Mouse (Mus musculus) bone marrow macrophage, adult 2 months (primary cell): ENCODE data around the gene Ccdc175. TPM values are rescaled to one million over a fixed set of nuclear protein-coding genes. Genes with fewer than 3 reads are reported as not detected.

Source experiments
- H3K27ac ChIP-seq: 2 replicates; pipeline ENCODE4 v1.5.1; 2012; ENCODE audit warnings: low read depth, low read length; ENCODE audit not compliant: insufficient read depth
- H3K4me1 ChIP-seq: 2 replicates; pipeline ENCODE4 v1.6.1; 2012; ENCODE audit warnings: low read length; ENCODE audit not compliant: control insufficient read depth, insufficient read depth
- H3K4me3 ChIP-seq: 2 replicates; pipeline ENCODE4 v1.5.1; 2012; ENCODE audit warnings: mild to moderate bottlenecking, low read length, moderate library complexity; ENCODE audit not compliant: insufficient read depth
- CTCF ChIP-seq: IDR thresholded peaks from 2 replicates; pipeline ENCODE4 v1.5.1; 2012; ENCODE audit warnings: low read depth, mild to moderate bottlenecking, low read length, moderate library complexity
- POLR2A ChIP-seq: IDR thresholded peaks from 2 replicates; pipeline ENCODE4 v1.6.1; 2012; ENCODE audit warnings: mild to moderate bottlenecking, low read depth, low read length, borderline replicate concordance
- polyA plus RNA-seq: library from polyadenylated mRNA; stranded (reverse); fragments of >200 nt; gene quantifications from 2 replicates; pipeline ENCODE4 v1.2.4, GENCODE M21; 2012; ENCODE audit not compliant: missing spikeins, insufficient read depth, insufficient read length

Ccdc175 gene
- polyA plus RNA-seq, 1 experiment = not detected

GRCm38 (mm10) chr12:72104027-72104426 lies 80.8 kb downstream of the Ccdc175 start:
- Histone ChIP-seq H3K27ac (no peak overlapping the region), H3K4me3 (no peak overlapping the region), H3K4me1 (no peaks in the 10 kb centered on the region)
- no peak for TF ChIP-seq CTCF
- TF ChIP-seq POLR2A = no peak

- no peaks in the 10 kb centered on the region for H3K4me1 ChIP-seq
- H3K4me3 ChIP-seq = no peak overlapping the region
- TF ChIP-seq CTCF (no peak), POLR2A (no peak)
- H3K27ac ChIP-seq = no peak overlapping the region
These were observed 82.1 kb downstream of the Ccdc175 start for GRCm38 (mm10) chr12:72102776-72103175.

DNA sequence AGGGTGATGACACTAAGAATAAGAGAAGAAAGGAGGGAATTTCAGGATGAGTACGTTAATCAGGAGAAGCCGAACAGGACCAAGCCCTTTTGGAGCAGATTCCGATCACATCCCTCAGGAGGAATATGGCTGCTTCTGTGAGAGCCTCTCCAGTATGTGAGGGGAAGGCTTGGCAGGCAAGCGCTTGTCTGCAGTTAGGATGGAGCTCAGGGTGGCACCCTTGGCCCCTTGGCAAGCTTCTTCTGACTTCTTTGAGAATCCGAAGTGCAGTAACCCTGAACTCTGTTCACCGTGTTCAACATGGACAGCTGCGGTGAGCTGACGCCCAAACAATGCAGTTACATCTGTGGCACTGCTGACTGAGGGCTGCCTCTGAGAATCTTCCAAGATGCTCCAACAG lies 87.9 kb downstream of the Ccdc175 start:
- no peak overlapping the region for H3K27ac ChIP-seq
- no peak overlapping the region for H3K4me3 ChIP-seq
- H3K4me1 ChIP-seq = no peaks in the 10 kb centered on the region
- TF ChIP-seq CTCF = no peak
- TF ChIP-seq POLR2A = no peak

DNA sequence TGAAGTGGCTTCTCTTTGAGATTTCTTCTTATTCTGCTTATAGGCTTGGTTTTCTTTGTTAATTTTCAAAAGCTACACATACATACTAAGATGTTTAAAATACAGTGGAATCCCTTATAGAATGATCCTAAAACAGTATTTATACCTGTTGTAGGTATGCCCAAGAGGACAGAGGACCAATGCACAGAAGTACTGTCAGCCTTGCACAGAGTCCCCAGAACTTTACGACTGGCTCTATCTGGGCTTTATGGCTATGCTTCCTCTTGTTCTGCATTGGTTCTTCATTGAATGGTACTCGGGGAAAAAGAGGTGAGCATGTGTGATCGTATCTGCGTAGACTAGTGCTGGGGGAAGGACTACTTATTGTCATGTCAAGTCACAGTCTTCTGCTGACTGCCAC lies 95.0 kb downstream of the Ccdc175 start:
- H3K4me3 ChIP-seq = no peak overlapping the region
- peaks cover 9% of the 10 kb centered on the region for H3K4me1 ChIP-seq
- TF ChIP-seq CTCF (no peak), POLR2A (no peak)
- H3K27ac ChIP-seq = no peak overlapping the region

DNA sequence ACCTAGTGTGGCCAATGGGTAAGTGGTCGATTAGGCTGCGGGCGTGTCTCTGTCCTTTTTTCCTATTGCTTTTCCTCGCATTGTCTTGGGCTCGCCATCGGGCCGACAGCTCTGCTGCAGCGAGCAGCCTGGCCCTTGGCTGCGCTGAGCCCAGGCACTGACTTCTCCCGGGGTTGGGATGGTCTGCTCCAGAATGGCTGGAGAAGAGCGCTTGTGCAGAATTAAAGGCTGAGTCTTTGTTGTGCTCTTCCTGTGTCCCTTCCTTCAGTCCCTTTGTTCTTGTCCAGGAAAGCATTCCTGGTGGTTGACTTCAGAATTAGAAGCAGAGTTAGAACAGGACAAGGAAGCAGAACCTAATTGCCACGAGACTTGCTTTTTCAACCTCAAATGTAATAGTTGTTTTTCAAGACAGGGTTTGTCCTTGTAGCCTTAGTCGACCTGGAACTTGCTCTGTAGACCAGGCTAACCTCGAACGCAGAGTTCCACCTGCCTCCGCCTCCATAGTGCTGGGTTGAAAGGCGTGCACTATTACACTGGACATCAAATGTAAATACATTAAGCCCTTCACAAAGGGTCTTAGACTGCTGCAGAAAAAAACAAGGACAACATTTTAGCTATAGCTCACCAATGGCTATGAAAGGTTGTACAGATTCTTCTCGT lies 98.5 kb downstream of the Ccdc175 start:
- TF ChIP-seq CTCF (no peak), POLR2A (no peak)
- H3K4me3 ChIP-seq = peak overlapping the region; percentile 66
- peak overlapping the region; percentile 94 for H3K27ac ChIP-seq
- peaks cover 16% of the 10 kb centered on the region for H3K4me1 ChIP-seq

DNA sequence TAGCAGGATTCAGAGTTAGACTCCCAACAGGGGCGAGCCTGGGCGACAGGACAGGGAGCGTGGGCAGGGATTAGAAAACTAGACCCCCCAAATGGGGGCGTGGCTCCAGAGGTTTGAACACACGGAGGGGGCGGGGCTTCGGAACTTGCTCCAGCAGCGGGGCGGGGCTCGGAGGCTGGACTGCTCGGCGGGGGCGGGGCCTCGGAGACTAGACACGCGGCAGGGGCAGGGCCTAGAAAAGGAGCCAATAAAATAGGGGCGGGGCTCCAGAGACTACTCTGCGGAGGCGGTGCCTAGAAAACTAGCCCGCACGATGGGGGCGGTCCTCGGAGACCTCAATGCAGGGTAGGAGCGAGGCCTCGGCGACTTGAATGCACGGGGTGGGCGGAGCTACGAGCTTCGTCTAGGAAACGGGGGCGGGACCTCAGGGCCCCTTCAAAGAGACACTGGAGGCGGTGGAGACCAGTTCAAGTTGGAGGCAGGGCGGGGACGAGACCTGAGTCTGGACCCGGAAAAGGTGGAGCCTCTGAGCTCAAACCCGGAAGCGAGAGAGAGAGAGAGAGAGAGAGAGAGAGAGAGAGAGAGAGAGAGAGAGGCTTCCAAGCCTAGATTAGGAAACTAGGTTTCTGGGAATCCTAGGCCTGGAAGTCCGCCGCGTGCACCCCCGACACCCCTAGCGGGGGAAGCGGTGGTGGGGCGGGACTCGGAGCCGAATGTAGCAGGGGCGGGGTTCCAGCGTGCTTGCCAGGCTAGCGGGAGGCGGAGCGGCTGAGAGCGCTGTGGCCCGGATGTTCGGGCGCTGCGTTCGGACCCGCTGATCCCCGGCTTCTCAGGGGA lies 99.3 kb downstream of the Ccdc175 start, which contains the start of the genes L3hypdh and Jkamp:
Gene L3hypdh (minus strand): TSS at position 111 of the 837 bp plus-strand sequence.
Gene Jkamp (plus strand): TSS at position 261 of the 837 bp plus-strand sequence.
- TF ChIP-seq CTCF = no peak
- TF ChIP-seq POLR2A = no peak
- H3K4me3 ChIP-seq = peak within 1 kb of the TSS; percentile 75
- H3K27ac ChIP-seq = peak within 1 kb of the TSS; percentile 94
- H3K4me1 ChIP-seq = peaks cover 16% of the 10 kb centered on the region

DNA sequence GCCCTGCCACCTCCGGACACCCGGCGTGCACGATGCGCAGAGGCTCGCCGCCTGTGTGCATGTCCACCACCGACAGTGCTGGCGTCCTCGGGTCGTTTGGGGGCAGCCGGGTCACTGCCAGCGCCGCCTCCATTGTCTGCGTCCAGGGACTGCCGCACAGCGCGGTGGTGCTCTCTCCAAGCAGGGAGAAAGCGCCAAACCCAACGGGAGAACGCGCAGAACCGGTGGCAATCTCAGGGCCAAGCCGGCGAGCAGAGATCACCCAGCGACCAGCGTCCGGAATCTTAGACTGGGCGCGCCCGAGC lies 99.9 kb downstream of the Ccdc175 start:
- H3K4me3 ChIP-seq = peak overlapping the region; percentile 75
- TF ChIP-seq POLR2A (no peak), CTCF (no peak)
- peak overlapping the region; percentile 17; the same call in 1 of the 2 replicates for H3K27ac ChIP-seq
- peaks cover 16% of the 10 kb centered on the region for H3K4me1 ChIP-seq

DNA sequence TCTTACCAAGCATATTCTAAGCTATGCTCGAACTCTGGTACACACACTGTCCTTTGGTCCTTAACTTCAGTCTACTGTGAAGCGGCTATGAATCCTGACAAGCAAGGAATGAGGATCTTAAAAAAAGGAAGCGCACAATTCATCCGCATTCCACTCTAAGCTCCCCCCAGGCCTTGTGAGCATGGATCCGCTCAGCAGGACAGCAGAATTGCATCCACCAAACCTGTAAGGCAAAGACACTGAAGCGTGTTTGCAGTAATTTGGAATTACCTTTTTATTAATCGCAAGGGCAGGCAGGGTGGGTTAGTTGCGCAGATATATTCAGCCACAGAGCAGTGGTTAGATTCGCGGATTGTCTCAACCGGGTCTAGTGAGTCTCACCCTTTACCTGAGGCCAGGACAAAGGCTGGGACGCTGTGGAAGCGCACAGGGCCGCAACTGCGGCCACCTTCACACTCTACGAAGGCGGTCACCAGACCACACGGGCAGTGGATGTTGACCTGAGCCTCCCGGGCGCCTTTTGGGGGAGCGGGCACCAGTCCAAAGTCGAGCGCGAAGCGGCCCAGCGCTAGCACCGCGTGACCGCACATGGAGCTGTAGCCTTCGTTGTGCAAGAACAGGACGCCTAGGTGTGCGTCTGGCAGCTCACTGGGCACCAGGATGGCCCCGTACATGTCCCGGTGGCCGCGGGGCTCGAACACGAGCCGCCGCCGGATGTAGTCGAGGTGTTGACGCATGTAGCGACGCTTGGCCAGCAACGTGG lies 100.4 kb downstream of the Ccdc175 start:
- H3K4me1 ChIP-seq = peaks cover 16% of the 10 kb centered on the region
- H3K27ac ChIP-seq = 0 out of 2 replicates have a peak overlapping the region, but pooled peaks have one; percentile 17
- peak overlapping the region; percentile 75 for H3K4me3 ChIP-seq
- no peak for TF ChIP-seq CTCF
- no peak for TF ChIP-seq POLR2A

DNA sequence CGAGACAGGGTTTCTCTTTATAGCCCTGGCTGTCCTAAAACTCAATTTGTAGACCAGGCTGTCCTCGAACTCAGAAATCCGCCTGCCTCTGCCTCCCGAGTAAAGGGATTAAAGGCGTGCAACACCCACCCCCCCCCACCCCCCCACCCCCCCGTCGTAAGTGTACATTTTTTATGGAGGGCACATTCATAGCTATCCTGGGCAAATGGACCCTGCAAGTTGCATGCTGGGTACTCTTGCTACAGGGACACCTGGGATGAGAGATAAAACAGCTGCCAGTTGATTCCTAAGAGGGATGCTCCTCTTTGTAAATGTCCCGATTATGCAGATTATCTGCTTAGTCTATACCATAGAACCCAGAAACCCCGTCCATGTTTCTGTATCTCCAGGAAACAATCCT lies 101.6 kb downstream of the Ccdc175 start:
- TF ChIP-seq POLR2A = no peak
- TF ChIP-seq CTCF = no peak
- no peak overlapping the region for H3K27ac ChIP-seq
- H3K4me3 ChIP-seq = no peak overlapping the region
- peaks cover 16% of the 10 kb centered on the region for H3K4me1 ChIP-seq
